Comparison of ENCODE assay signal across 16 mouse cellular contexts in genomic region chrX:93697596-93697995, GRCm38 (mm10).
"Had no signal": no experiment of that assay in that cellular context is flagged by ENCODE, and none has a peak within 500 bp of the region (broad histone marks: within the 10 kb centered on the region; RNA-seq: fewer than 3 reads in every experiment).

No protein-coding gene starts in this region.

- H3K27me3 ChIP-seq: neural tube, embryonic 13.5 days; neural tube, embryonic 15.5 days; stomach, embryonic 15.5 days had no signal

- H3K27ac ChIP-seq: neural tube, embryonic 13.5 days; neural tube, embryonic 15.5 days; stomach, embryonic 15.5 days; stomach, postnatal 0 days had no signal

- DNase-seq: retina, postnatal 1 day; right cerebral cortex, adult 18-20 months; right cerebral cortex, postnatal 14 days; right cerebral cortex, postnatal 25 days; right cerebral cortex, postnatal 4 days; spleen, adult 18-20 months; thymus, adult 18-20 months; thymus, adult 2 months; thymus, postnatal 14 days; thymus, postnatal 25 days; thymus, postnatal 36 days; thymus, postnatal 4 days had no signal

- H3K9ac ChIP-seq: neural tube, embryonic 13.5 days; neural tube, embryonic 15.5 days; stomach, embryonic 15.5 days had no signal

- H3K36me3 ChIP-seq: neural tube, embryonic 13.5 days; neural tube, embryonic 15.5 days; stomach, embryonic 15.5 days had no signal

- H3K4me3 ChIP-seq: neural tube, embryonic 13.5 days; neural tube, embryonic 15.5 days; stomach, embryonic 15.5 days had no signal

- H3K4me1 ChIP-seq: neural tube, embryonic 15.5 days; stomach, embryonic 15.5 days had no signal

- H3K9me3 ChIP-seq: neural tube, embryonic 13.5 days; neural tube, embryonic 15.5 days; stomach, embryonic 15.5 days had no signal
